Mouse (Mus musculus) urinary bladder, postnatal 25 days (tissue): ENCODE data around the gene Pcyt1a.
A peak's percentile ranks its signal among the peaks of the same experiment; 100 is the strongest.
"Not testable (repeated sequence)": the region's sequence is repeated elsewhere in the genome, so short reads cannot be mapped to it uniquely, and the experiment has no call there.

Experiments
- DNase-seq: peaks from one replicate; pipeline ENCODE4 v3.0.0; 2022; ENCODE audit warnings: low spot score

Gene Pcyt1a

GRCm38 (mm10) chr16:32472276-32473015, 41.7 kb downstream of the Pcyt1a start:
- no peak for DNase-seq

DNA sequence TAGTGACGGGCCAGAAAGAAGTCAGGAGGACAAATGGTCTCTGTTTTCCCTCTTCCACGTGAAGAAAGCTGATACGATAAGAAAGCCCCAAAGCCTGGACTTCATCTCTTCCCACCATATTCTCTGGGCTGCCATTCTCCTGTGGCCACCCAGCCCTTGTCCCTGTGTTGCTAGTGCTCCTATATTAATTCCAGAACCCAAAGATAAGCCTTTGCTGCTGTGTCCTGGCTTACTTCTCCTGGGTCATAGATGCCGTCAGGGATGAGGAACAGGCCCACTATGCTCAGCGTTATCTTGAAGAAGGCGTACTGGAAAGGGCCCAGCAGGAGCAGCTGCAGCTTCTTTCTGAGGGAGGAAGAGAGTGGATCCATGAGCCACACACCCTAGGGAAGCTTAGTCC, 46.6 kb downstream of the Pcyt1a start:
- no peak for DNase-seq

DNA sequence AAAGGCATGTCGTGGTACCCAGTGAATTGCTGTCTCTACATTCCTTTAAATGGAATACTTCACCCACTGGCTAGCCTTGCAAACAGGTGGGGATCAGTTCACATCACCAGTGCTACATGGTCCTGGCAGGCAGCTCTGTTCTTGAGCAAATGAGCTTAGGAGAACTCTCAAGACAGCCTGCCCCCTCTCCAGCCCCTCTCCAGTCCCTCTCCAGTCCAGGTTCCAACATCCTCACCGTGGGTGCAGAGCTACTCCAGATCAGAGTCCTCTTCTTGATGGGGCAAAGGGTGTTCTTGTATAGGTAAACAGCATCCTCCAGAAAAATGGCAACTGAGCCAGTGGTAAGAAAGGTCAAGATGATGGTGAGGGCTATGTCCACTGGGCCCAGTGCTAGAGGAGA, 48.7 kb downstream of the Pcyt1a start:
- no peak for DNase-seq

GRCm38 (mm10) chr16:32484431-32484871, 53.7 kb downstream of the Pcyt1a start:
- DNase-seq, result no peak

DNA sequence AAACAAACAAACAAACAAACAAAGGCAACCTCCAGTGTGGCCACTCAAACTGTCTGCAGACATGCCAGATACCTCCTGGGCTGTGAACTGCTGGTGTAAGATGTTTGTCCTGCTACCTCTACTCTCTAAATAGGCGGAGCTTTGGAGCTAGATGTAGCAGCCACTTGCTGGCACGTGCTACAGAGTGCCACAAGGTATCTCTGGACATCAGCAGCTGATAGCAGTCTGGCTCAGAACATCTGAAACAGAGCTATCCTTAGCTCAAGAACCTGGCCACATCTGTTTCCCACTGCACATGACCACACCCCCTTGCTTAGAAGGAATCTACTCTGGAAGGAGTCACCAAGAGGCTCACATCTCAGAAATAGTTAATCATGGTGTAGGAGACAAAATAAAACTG, 54.5 kb downstream of the Pcyt1a start:
- DNase-seq, result no peak

DNA sequence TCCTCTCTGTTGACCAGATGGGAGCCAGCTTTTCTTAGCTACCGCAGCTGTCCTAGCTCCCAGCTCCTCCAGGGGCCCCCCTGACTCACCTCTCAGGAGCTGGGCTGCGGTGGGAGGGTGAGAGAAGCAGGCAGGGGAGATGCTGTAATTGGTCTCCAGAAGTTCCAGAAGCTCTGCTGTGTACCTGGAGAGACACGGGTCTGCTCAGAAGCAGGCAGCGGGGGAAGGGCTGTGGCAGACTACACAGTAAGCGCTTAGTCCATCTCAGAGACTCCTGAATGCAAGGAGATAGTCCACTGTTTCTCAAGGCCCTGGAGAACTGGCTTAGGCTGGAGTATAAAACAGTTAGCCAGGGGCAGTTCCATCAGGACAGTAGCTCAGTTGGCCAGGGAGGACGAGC, 55.3 kb downstream of the Pcyt1a start:
- no peak for DNase-seq

GRCm38 (mm10) chr16:32487234-32488111, 56.8 kb downstream of the Pcyt1a start, which contains the start of gene Slc51a:
Gene Slc51a, minus strand, starts transcription at chr16:32487879.
- no peak for DNase-seq

- no peak for DNase-seq
Observed at GRCm38 (mm10) chr16:32488939-32489338, 58.2 kb downstream of the Pcyt1a start.

GRCm38 (mm10) chr16:32494371-32494770, 63.6 kb downstream of the Pcyt1a start:
- DNase-seq, result not testable (repeated sequence)

DNA sequence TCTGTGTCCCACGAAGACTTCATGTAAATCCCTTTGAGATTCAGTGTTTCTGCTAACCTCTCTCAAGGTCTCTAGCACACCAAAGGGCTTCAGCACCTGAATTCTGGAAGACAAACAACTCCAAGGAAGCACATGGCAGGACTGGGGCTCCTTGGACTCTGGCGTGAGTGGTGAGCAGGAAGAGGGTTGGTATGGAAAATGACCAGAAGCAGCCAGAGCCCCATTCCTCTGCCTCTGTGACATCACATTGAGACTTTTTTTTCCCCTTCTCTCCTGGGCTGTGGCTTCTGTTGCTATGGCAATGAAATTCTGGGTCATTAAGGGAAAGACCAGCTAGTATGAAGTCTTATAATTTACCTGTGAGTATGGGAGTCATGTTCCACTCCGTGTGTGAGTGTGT, 65.2 kb downstream of the Pcyt1a start, which contains the start of gene Zdhhc19:
Gene Zdhhc19, plus strand, starts transcription at position 301 of the 400 bp plus-strand sequence.
- DNase-seq, result no peak

- no peak for DNase-seq
Observed at GRCm38 (mm10) chr16:32498996-32499395, 68.3 kb downstream of the Pcyt1a start.

DNA sequence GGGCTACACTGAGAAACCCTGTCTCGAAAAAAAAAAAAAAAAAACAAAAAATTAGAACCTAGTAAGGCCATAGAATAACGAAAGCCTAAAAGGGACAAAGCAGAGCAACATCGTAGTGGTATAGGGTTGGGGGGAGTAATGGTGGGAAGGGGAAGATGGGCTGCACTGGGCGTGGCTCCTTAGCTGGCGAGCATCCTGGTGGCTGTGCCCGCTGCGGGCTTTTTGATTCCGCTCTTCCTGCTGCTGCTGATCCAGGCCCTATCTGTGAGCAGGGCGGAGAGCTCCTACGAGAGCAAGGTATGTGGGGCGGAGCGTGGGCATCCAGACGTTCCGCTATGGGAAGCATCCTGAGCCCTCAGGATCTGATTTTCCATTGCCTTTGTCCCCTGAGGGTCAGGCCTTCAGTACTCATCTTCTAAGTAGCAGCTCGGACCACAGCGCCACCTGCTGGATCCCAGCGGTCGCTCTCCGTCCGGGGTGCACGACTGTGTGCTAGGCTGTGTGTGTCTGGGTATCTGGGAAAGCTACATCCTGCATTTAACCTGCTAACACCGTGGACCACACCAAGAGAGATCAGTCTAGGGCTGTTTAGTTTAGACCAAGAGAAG, 68.8 kb downstream of the Pcyt1a start:
- peak; percentile 87 for DNase-seq

DNA sequence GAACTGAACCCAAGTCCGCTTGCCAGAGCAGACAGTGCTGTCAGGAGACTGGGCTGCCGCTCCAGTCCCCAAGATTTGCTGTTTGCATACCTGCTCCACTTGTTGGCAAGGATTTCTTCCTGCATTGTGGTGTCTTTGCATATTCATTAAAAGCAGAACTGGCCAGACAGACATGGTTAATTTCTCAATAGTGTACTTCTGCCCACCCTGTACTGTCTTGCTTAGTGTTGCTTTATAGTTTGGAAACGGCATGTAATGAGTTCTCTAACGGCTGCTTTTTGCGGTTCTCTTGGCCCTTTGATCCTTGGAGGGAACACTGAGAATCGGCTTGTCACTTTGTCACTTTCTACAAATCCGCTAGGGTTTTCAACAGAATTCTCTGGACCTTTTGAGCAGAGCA, 70.7 kb downstream of the Pcyt1a start:
- no peak for DNase-seq

DNA sequence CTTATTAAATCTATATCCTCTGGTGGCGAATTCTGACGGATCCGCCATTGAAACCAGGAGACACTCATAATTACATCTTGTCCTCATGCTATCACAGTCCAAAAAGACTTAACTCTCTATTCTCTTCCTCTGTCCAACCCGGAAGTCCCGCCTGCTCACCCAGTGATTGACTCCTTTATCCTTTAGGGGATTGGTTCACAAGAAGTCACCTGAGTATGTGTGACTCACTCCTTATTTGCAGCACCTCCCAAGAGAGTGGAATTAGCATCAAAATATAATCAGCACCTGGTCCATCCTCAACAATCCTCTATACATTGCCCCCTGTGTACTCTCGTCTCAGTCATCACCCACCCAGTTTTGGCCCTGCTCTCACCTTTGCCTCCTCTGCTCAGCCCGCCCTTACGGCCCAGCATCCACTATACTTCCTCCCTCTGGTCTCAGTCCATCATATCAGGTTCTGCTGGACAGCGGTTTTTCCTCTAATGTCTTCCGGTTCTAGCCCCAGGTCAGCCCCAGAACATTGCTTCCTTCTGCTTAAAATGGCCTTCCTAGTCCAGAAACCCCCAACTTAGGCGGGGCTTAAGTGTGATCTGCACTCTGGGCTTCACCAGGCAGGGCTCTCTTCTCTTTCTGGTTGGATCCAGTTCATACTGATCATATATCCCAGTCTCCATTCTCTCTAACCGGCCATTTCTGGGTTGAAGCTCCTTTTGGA, 72.1 kb downstream of the Pcyt1a start:
- DNase-seq, result no peak

- no peak for DNase-seq
Observed at GRCm38 (mm10) chr16:32503633-32504032, 72.9 kb downstream of the Pcyt1a start.

- DNase-seq, result no peak
Observed at GRCm38 (mm10) chr16:32506298-32506697, 75.6 kb downstream of the Pcyt1a start.

DNA sequence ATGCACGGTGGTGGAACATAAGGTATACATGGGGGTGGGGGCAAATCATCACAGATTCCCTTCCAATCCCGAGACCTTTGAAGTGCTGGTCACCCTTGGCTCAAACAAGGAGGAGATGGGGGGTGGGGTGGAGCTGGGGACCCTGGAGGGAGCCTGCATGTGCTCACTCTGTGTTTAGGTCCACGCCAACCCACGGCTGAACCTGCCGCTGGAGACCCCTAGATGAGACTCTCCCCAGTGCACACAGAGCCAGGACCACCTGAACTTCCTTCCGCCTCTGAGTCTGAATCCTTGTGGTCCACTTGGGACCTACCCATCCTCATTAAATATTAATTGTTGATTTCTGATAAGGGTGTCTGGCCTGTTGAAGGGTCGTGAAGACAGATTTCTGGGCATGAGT, 76.1 kb downstream of the Pcyt1a start:
- no peak for DNase-seq

GRCm38 (mm10) chr16:32507407-32507806, 76.7 kb downstream of the Pcyt1a start:
- peak; percentile 56 for DNase-seq

- no peak for DNase-seq
Observed at GRCm38 (mm10) chr16:32508035-32508434, 77.3 kb downstream of the Pcyt1a start.

GRCm38 (mm10) chr16:32508506-32509065, 77.9 kb downstream of the Pcyt1a start:
- DNase-seq, result no peak
